Mouse (Mus musculus) myocyte (in vitro differentiated cells): ENCODE data around the gene Zfp27. TPM values are rescaled to one million over a fixed set of nuclear protein-coding genes. Genes with fewer than 3 reads are reported as not detected.

ENCODE experiments used
- H3K27me3 ChIP-seq: one replicate; pipeline ENCODE4 v1.6.1; 2011; ENCODE audit not compliant: control insufficient read depth, insufficient read depth, insufficient read length
- H3K36me3 ChIP-seq: one replicate; pipeline ENCODE4 v1.6.1; 2011; ENCODE audit not compliant: control insufficient read depth, insufficient read depth
- H3K4me2 ChIP-seq: one replicate; pipeline ENCODE4 v1.6.1; 2011; ENCODE audit warnings: low read depth, control low read depth
- H3K4me3 ChIP-seq: one replicate; pipeline ENCODE4 v1.5.1; 2011; ENCODE audit warnings: mild to moderate bottlenecking, control low read depth, moderate library complexity
- H3K79me2 ChIP-seq: one replicate; pipeline ENCODE4 v1.6.1; 2011; ENCODE audit not compliant: control insufficient read depth, insufficient read depth
- H3ac ChIP-seq: one replicate; pipeline ENCODE4 v1.6.1; 2011; ENCODE audit not compliant: control insufficient read depth, insufficient read length
- CEBPB ChIP-seq: IDR thresholded peaks from 2 replicates; pipeline ENCODE4 v1.6.1; 2011; ENCODE audit warnings: mild to moderate bottlenecking, moderate library complexity; ENCODE audit not compliant: poor library complexity, insufficient read depth, severe bottlenecking
- E2F4 ChIP-seq: IDR thresholded peaks from one replicate; pipeline ENCODE4 v1.6.1; 2011; ENCODE audit warnings: mild to moderate bottlenecking, control low read depth, moderate library complexity; ENCODE audit not compliant: insufficient read depth
- MAX ChIP-seq: IDR thresholded peaks from one replicate; pipeline ENCODE4 v1.6.1; 2011; ENCODE audit warnings: low read depth, mild to moderate bottlenecking, control low read depth
- MYOD1 ChIP-seq, 3 experiments: IDR thresholded peaks; one replicate each; pipeline ENCODE4 v1.6.1; 2011; ENCODE audit warnings: control low read depth in 2 of 3, low read depth in 2 of 3, mild to moderate bottlenecking in 2 of 3, moderate library complexity in 1 of 3; ENCODE audit not compliant: insufficient read length in 2 of 3, control insufficient read depth in 1 of 3
- MYOG ChIP-seq, 3 experiments: IDR thresholded peaks; one replicate each; pipeline ENCODE4 v1.6.1; 2011; ENCODE audit warnings: control low read depth in 2 of 3, low read depth in 2 of 3, mild to moderate bottlenecking in 2 of 3; ENCODE audit not compliant: insufficient read length in 2 of 3, control insufficient read depth in 1 of 3, insufficient read depth in 1 of 3
- POLR2A ChIP-seq: IDR thresholded peaks from one replicate; pipeline ENCODE4 v1.6.1; 2011; ENCODE audit warnings: low read depth, mild to moderate bottlenecking, control low read depth, moderate library complexity; ENCODE audit not compliant: insufficient read length
- POLR2AphosphoS2 ChIP-seq: IDR thresholded peaks from one replicate; pipeline ENCODE4 v1.6.1; 2011; ENCODE audit warnings: low read depth, control low read depth; ENCODE audit not compliant: insufficient read length
- REST ChIP-seq: IDR thresholded peaks from one replicate; pipeline ENCODE4 v1.6.1; 2011; ENCODE audit warnings: mild to moderate bottlenecking, control low read depth, moderate library complexity; ENCODE audit not compliant: insufficient read depth, insufficient read length
- SRF ChIP-seq: IDR thresholded peaks from one replicate; pipeline ENCODE4 v1.6.1; 2011; ENCODE audit warnings: low read depth; ENCODE audit not compliant: control insufficient read depth, insufficient read length
- TCF12 ChIP-seq: IDR thresholded peaks from one replicate; pipeline ENCODE4 v1.6.1; 2011; ENCODE audit warnings: mild to moderate bottlenecking, control low read depth; ENCODE audit not compliant: poor library complexity, insufficient read depth, severe bottlenecking
- TCF3 ChIP-seq: IDR thresholded peaks from one replicate; pipeline ENCODE4 v1.6.1; 2011; ENCODE audit warnings: low read depth, control low read depth; ENCODE audit not compliant: insufficient read length
- USF1 ChIP-seq: IDR thresholded peaks from one replicate; pipeline ENCODE4 v1.6.1; 2011; ENCODE audit warnings: low read depth, mild to moderate bottlenecking, control low read depth, moderate library complexity
- polyA plus RNA-seq: library from polyadenylated mRNA; unstranded; fragments of >200 nt; fragmentation: generic; extraction: Trizol; gene quantifications from one replicate; pipeline ENCODE4 v1.2.1, GENCODE M21; 2012; ENCODE audit warnings: missing spikeins

Zfp27 gene
- polyA plus RNA-seq, 1 experiment, result 3.9 TPM

DNA sequence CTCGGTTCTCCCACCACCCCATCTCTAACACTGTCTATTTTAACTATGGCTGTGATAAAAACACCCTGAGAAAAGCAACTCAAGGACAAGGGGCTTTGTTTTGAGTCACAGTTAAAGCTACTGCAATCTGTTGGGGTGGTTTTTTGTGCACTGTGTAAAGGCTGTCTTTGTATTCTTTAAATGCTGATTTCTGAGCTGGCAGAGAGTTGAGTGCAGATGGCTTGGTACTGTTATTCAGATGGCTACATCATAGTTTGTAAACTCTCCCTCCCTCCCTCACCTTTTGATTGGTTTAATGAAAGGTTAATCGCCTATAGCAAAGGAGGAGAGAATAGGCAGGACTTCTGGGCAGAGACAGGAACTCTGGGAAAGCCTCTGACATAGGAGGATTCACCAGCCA, 37.8 kb upstream of the Zfp27 start:
- TF ChIP-seq MYOD1 (IDR thresholded peaks at IDR 0.05; ENCODE audit: control insufficient read depth in 1 of 3, insufficient read length in 2 of 3, low read depth in 2 of 3) (no peak), MYOG (IDR thresholded peaks at IDR 0.05; ENCODE audit: control insufficient read depth in 1 of 3, insufficient read depth in 1 of 3, insufficient read length in 2 of 3, low read depth in 2 of 3) (no peak), POLR2A (no peak), TCF12 (no peak), POLR2AphosphoS2 (no peak), REST (no peak)
- Histone ChIP-seq H3K4me2 (no peak overlapping the region), H3K79me2 (no peaks in the 10 kb centered on the region), H3K36me3 (no peaks in the 10 kb centered on the region), H3K27me3 (no peaks in the 10 kb centered on the region), H3ac (no peak overlapping the region), H3K4me3 (no peak overlapping the region)

DNA sequence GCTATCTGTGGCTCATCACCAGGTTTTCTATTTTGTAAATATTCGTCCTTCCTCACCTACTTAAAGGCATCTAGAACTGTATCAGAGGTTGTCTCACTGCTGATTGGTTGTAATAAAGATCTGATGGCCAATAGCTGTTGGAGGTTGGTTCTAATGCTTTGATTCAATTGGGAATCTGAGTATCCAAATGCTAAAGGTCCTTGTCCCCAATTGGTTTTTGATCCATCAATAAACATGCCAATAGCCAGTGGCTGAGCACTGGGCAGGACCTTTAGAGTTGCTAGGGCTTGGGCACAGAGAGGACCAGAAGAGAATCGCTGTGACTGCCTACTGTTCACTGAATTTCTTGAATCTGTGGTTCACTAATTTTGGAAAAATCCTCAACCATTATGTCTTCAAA, 37.3 kb upstream of the Zfp27 start:
- H3K4me2 ChIP-seq, result no peak overlapping the region
- no peaks in the 10 kb centered on the region for H3K36me3 ChIP-seq
- H3K27me3 ChIP-seq, result no peaks in the 10 kb centered on the region
- H3K79me2 ChIP-seq, result no peaks in the 10 kb centered on the region
- no peak overlapping the region for H3K4me3 ChIP-seq
- TF ChIP-seq TCF12, result no peak
- no peak for TF ChIP-seq USF1
- no peak for TF ChIP-seq TCF3
- no peak for TF ChIP-seq MYOD1 (IDR thresholded peaks at IDR 0.05; ENCODE audit: control insufficient read depth in 1 of 3, insufficient read length in 2 of 3, low read depth in 2 of 3)
- no peak for TF ChIP-seq CEBPB
- TF ChIP-seq REST, result no peak
- TF ChIP-seq POLR2A, result no peak
- no peak for TF ChIP-seq MYOG (IDR thresholded peaks at IDR 0.05; ENCODE audit: control insufficient read depth in 1 of 3, insufficient read depth in 1 of 3, insufficient read length in 2 of 3, low read depth in 2 of 3)
- no peak for TF ChIP-seq MAX
- no peak for TF ChIP-seq POLR2AphosphoS2
- TF ChIP-seq E2F4, result no peak
- TF ChIP-seq SRF, result no peak
- no peak overlapping the region for H3ac ChIP-seq

DNA sequence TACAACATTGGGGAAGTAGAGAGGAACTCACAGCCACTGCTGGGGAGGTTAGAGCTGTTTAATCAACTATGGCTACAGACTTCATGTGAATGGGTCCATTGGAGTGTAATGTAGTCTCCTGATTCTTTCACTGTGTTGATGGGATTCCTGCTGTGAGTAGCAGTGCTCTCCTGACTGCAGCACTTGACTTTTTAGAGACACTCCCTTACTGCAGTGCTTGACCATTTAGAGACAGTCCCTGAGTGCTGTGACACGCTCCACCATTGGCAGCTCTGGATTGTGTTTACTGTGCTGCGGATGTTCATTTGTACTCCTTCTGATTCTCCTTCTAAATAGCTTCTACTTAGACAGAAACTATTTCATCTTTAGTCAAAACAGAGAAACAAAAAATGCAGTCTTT, 36.4 kb upstream of the Zfp27 start:
- H3K27me3 ChIP-seq, result no peaks in the 10 kb centered on the region
- TF ChIP-seq POLR2AphosphoS2 (no peak), MYOG (IDR thresholded peaks at IDR 0.05; ENCODE audit: control insufficient read depth in 1 of 3, insufficient read depth in 1 of 3, insufficient read length in 2 of 3, low read depth in 2 of 3) (no peak), REST (no peak), MYOD1 (IDR thresholded peaks at IDR 0.05; ENCODE audit: control insufficient read depth in 1 of 3, insufficient read length in 2 of 3, low read depth in 2 of 3) (no peak), TCF3 (no peak), CEBPB (no peak), MAX (no peak), SRF (no peak), POLR2A (no peak), E2F4 (no peak), USF1 (no peak)
- H3K4me3 ChIP-seq, result no peak overlapping the region
- H3K36me3 ChIP-seq, result no peaks in the 10 kb centered on the region
- H3K4me2 ChIP-seq, result no peak overlapping the region
- H3ac ChIP-seq, result no peak overlapping the region
- no peaks in the 10 kb centered on the region for H3K79me2 ChIP-seq

DNA sequence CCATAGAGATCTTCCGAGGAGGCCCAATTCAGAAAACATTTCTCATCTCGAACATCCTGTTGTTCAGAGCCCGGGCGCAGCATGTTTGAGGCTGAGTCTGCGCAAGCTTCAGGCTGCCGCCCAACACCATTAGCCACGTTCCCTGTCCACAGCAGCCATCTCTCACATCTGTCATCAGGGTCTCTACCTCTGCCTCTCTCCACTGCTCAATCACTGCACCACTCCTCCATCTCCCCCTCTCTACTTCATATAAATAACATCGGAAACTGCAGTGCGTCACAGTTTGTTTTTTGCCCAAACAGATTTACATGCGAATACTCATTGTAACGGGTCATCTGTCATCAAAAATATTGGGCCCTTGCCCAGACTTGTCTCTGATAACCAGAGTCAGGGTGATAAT, 34.7 kb upstream of the Zfp27 start:
- Histone ChIP-seq H3K36me3 (no peaks in the 10 kb centered on the region), H3K4me2 (no peak overlapping the region), H3K79me2 (no peaks in the 10 kb centered on the region), H3ac (no peak overlapping the region), H3K4me3 (no peak overlapping the region), H3K27me3 (no peaks in the 10 kb centered on the region)
- TF ChIP-seq REST (no peak), MYOD1 (IDR thresholded peaks at IDR 0.05; ENCODE audit: control insufficient read depth in 1 of 3, insufficient read length in 2 of 3, low read depth in 2 of 3) (no peak), E2F4 (no peak), MAX (no peak), USF1 (no peak), POLR2AphosphoS2 (no peak), TCF3 (no peak), TCF12 (no peak), MYOG (IDR thresholded peaks at IDR 0.05; ENCODE audit: control insufficient read depth in 1 of 3, insufficient read depth in 1 of 3, insufficient read length in 2 of 3, low read depth in 2 of 3) (no peak), SRF (no peak), POLR2A (no peak), CEBPB (no peak)

DNA sequence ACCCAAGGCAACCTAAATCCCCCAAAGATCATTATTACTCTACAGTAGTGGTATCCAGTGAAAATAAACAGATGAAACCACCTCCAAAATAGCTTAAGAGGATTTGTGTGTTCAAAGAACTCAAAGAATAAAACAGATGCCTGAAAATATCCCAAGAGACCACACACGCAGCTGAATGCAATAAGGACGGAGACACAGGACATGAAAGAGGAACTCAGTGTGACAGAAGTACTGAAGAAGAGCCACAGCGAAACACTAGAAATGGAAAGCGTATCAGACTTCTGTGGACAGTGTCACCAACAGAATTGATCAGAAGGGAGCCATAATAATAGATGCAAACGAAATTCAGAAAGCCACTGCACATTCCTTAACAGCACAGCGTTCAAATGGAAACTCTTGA, 32.5 kb upstream of the Zfp27 start:
- Histone ChIP-seq H3K4me2 (no peak overlapping the region), H3K27me3 (no peaks in the 10 kb centered on the region), H3K79me2 (no peaks in the 10 kb centered on the region), H3ac (no peak overlapping the region), H3K4me3 (no peak overlapping the region), H3K36me3 (peaks cover 14% of the 10 kb centered on the region)
- no peak for TF ChIP-seq USF1
- TF ChIP-seq MYOG (IDR thresholded peaks at IDR 0.05; ENCODE audit: control insufficient read depth in 1 of 3, insufficient read depth in 1 of 3, insufficient read length in 2 of 3, low read depth in 2 of 3), result no peak
- TF ChIP-seq E2F4, result no peak
- no peak for TF ChIP-seq POLR2A
- no peak for TF ChIP-seq CEBPB
- TF ChIP-seq TCF3, result no peak
- TF ChIP-seq REST, result no peak
- no peak for TF ChIP-seq SRF
- TF ChIP-seq MAX, result no peak
- TF ChIP-seq TCF12, result no peak
- TF ChIP-seq POLR2AphosphoS2, result no peak
- TF ChIP-seq MYOD1 (IDR thresholded peaks at IDR 0.05; ENCODE audit: control insufficient read depth in 1 of 3, insufficient read length in 2 of 3, low read depth in 2 of 3), result no peak
